Mouse (Mus musculus) layer of hippocampus, adult 18-20 months (tissue): ENCODE data around the gene Nuak2. TPM values are rescaled to one million over a fixed set of nuclear protein-coding genes. Genes with fewer than 3 reads are reported as not detected.
"Not testable (repeated sequence)": the region's sequence is repeated elsewhere in the genome, so short reads cannot be mapped to it uniquely, and the experiment has no call there.

Experiments
- DNase-seq, 2 experiments: peaks; one replicate each; pipeline ENCODE4 v3.0.0; 2022; ENCODE audit warnings: low spot score in 2 of 2
- total RNA-seq, 2 experiments: library from RNA; stranded (reverse); gene quantifications; 2 replicates each; pipeline ENCODE4 v1.2.3; 2021

Gene Nuak2
- total RNA-seq, 2 experiments from 2014 or later: 1.6 to 1.9 TPM

- no peak for DNase-seq
Measured at GRCm38 (mm10) chr1:132348401-132348800, 32.5 kb downstream of the Nuak2 start.

GRCm38 (mm10) chr1:132349049-132349448 is 33.1 kb downstream of the Nuak2 start:
- not testable (repeated sequence) for DNase-seq

- DNase-seq: not testable (repeated sequence)
Measured at GRCm38 (mm10) chr1:132349601-132350000, 33.7 kb downstream of the Nuak2 start.

- DNase-seq: no peak
Measured at GRCm38 (mm10) chr1:132351058-132351457, 35.1 kb downstream of the Nuak2 start.

- no peak for DNase-seq
Measured at GRCm38 (mm10) chr1:132353389-132353788, 37.5 kb downstream of the Nuak2 start.

- no peak for DNase-seq
Measured at GRCm38 (mm10) chr1:132354234-132354633, 38.3 kb downstream of the Nuak2 start.

GRCm38 (mm10) chr1:132355162-132355601 is 39.3 kb downstream of the Nuak2 start:
- no peak for DNase-seq

- DNase-seq: peak; percentile 79 to 92
Measured at GRCm38 (mm10) chr1:132355841-132356242, 39.9 kb downstream of the Nuak2 start.

GRCm38 (mm10) chr1:132356841-132357240 is 40.9 kb downstream of the Nuak2 start:
- no peak for DNase-seq

- DNase-seq: no peak
Measured at GRCm38 (mm10) chr1:132361959-132362358, 46.0 kb downstream of the Nuak2 start.

GRCm38 (mm10) chr1:132364388-132364787 is 48.5 kb downstream of the Nuak2 start:
- DNase-seq: peak; percentile 61 to 74

GRCm38 (mm10) chr1:132364896-132365557 is 49.1 kb downstream of the Nuak2 start:
- DNase-seq: no peak

- no peak for DNase-seq
Measured at GRCm38 (mm10) chr1:132365645-132366044, 49.7 kb downstream of the Nuak2 start.

- no peak for DNase-seq
Measured at GRCm38 (mm10) chr1:132366235-132366634, 50.3 kb downstream of the Nuak2 start.

- DNase-seq: no peak
Measured at GRCm38 (mm10) chr1:132366937-132367336, 51.0 kb downstream of the Nuak2 start.

GRCm38 (mm10) chr1:132367692-132368506 is 52.0 kb downstream of the Nuak2 start:
- peak; percentile 73 to 93 for DNase-seq

- DNase-seq: no peak
Measured at GRCm38 (mm10) chr1:132370681-132371173, 54.8 kb downstream of the Nuak2 start.

GRCm38 (mm10) chr1:132371298-132372081 is 55.6 kb downstream of the Nuak2 start:
- no peak for DNase-seq

GRCm38 (mm10) chr1:132372354-132372753 is 56.4 kb downstream of the Nuak2 start:
- DNase-seq: no peak

- no peak for DNase-seq
Measured at GRCm38 (mm10) chr1:132372896-132373534, 57.1 kb downstream of the Nuak2 start.
